In genomic region chr12:116533281-116533680, GRCm38 (mm10) we compare ENCODE assay signal across 23 mouse cellular contexts. TPM values are rescaled to one million over a fixed set of nuclear protein-coding genes. Genes with fewer than 3 reads are reported as not detected.
DNase-seq lines count a peak whose midpoint lies in the region; ATAC-seq lines count a peak whose summit lies in the region.
"Had no signal": no experiment of that assay in that cellular context is flagged by ENCODE, and none has a peak within 500 bp of the region (broad histone marks: within the 10 kb centered on the region; RNA-seq: fewer than 3 reads in every experiment).

No protein-coding gene starts in this region.

- H3K4me1 ChIP-seq in midbrain, embryonic 15.5 days = no peaks in the 10 kb centered on the region
- H3K4me1 ChIP-seq: heart, embryonic 15.5 days; midbrain, embryonic 12.5 days had no signal

- no peak for ATAC-seq in midbrain, embryonic 15.5 days (replicated peaks)
- ATAC-seq: inflammation-experienced regulatory T-cells, adult 6 months had no signal

- peak; percentile 44 for DNase-seq in heart, adult 11 months
- DNase-seq in heart, postnatal 25 days (ENCODE audit: low spot score) = no peak
- peak; percentile 86 for DNase-seq in cerebellum, adult 11-12 months
- peak; percentile 64 for DNase-seq in cerebellum, adult 8-10 months
- DNase-seq in cerebellum, postnatal 36 days = peak; percentile 75 to 79
- DNase-seq in layer of hippocampus, postnatal 25 days (ENCODE audit: extremely low spot score in 1 of 2, low spot score in 1 of 2) = no peak
- DNase-seq: adrenal gland, adult 2 months; gastrocnemius, adult 2 months; heart, postnatal 4 days; kidney, adult 2 months; kidney, postnatal 10 days; lung, embryonic 14.5 days; right cerebral cortex, postnatal 14 days; spleen, adult 18-20 months; thymus, postnatal 14 days had no signal

- no peak overlapping the region for H3K27ac ChIP-seq in midbrain, embryonic 15.5 days
- H3K27ac ChIP-seq: gastrocnemius, adult 2 months; heart, embryonic 15.5 days; hindbrain, embryonic 14.5 days; liver, embryonic 14.5 days; midbrain, embryonic 12.5 days had no signal

- intact Hi-C loops in heart, postnatal 25 days (cut with DNase I) = no loop called here

- H3K9me3 ChIP-seq in midbrain, embryonic 15.5 days = no peaks in the 10 kb centered on the region
- H3K9me3 ChIP-seq: heart, embryonic 15.5 days; midbrain, embryonic 12.5 days had no signal

- H3K4me2 ChIP-seq in midbrain, embryonic 15.5 days = no peak overlapping the region
- H3K4me2 ChIP-seq: heart, embryonic 15.5 days; hindbrain, embryonic 14.5 days; lung, embryonic 14.5 days; midbrain, embryonic 12.5 days had no signal

- no peak overlapping the region for H3K4me3 ChIP-seq in midbrain, embryonic 15.5 days
- H3K4me3 ChIP-seq: gastrocnemius, adult 2 months; heart, embryonic 15.5 days; midbrain, embryonic 12.5 days had no signal

- H3K9ac ChIP-seq in midbrain, embryonic 15.5 days = no peak overlapping the region
- H3K9ac ChIP-seq: heart, embryonic 15.5 days; hindbrain, embryonic 14.5 days; liver, embryonic 14.5 days; lung, embryonic 14.5 days; midbrain, embryonic 12.5 days had no signal

- no peaks in the 10 kb centered on the region for H3K36me3 ChIP-seq in midbrain, embryonic 15.5 days (replicated peaks)
- H3K36me3 ChIP-seq: heart, embryonic 15.5 days; midbrain, embryonic 12.5 days had no signal

- H3K27me3 ChIP-seq in midbrain, embryonic 15.5 days (replicated peaks) = no peaks in the 10 kb centered on the region
- H3K27me3 ChIP-seq: heart, embryonic 15.5 days; midbrain, embryonic 12.5 days had no signal

RNA-seq across cellular contexts. Expression of gene Ptprn2, which starts 47.8 kb away (rescaled TPM):
- not detected for total RNA-seq in heart, postnatal 25 days (2021)
- 100 to 1,000 TPM; 303 to 317 TPM for total RNA-seq in layer of hippocampus, postnatal 25 days (2021)
- polyA plus RNA-seq in midbrain, embryonic 15.5 days (2015; fragmentation: Nextera tagmentation; extraction: Ambion mirVana) = 17.1 and 22.1 TPM in 2 replicates
- total RNA-seq: gastrocnemius, adult 2 months; megakaryocyte, adult 5-6 weeks; MEL had no signal

Comparison
In these comparisons a context has a peak if more than half of its experiments do, and no peak if none do; other contexts are left out.
1. DNase-seq: peak in heart, adult 11 months (single experiment), cerebellum, adult 11-12 months (single experiment), cerebellum, adult 8-10 months (single experiment) and cerebellum, postnatal 36 days (2 of 2); none in heart, postnatal 25 days (single experiment) and layer of hippocampus, postnatal 25 days (0 of 2).
2. RNA of gene Ptprn2, which starts 47.8 kb away (total RNA-seq): 303 to 317 TPM in layer of hippocampus, postnatal 25 days; not detected in heart, postnatal 25 days; every median in the first group is over 100 times any median in the second.